Mouse (Mus musculus) ES-Bruce4 (cell line): ENCODE results near the gene Cdc14a.

Experiments
- CTCF ChIP-seq: IDR thresholded peaks from one replicate; pipeline ENCODE4 v1.8.1; 2011; ENCODE audit warnings: low read depth, low read length
- POLR2A ChIP-seq: IDR thresholded peaks from one replicate; pipeline ENCODE4 v1.8.1; 2011; ENCODE audit warnings: low read length; ENCODE audit not compliant: insufficient read depth

DNA sequence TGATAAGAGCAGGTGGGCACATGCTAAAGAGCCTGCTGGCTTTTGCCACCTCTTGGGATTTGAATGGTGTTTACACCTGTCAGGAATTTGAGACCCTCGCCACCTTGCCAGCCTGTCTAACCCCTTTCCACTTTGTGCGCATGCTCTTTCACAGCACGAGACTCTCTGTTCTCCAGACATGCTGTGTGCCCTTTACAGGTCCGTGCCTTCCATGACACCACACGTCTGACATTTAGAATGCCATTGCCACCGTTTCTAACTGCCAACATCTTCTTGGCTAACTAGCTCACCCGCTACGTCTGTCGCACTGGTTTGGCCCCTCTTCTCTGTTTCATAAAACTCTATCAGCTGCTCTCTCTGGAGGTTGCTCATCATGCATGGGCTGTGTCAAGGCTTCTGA lies 20.5 kb upstream of the Cdc14a start:
- TF ChIP-seq POLR2A, result no peak
- no peak for TF ChIP-seq CTCF
